Mouse (Mus musculus): ENCODE data around the gene Ralb. TPM values are rescaled to one million over a fixed set of nuclear protein-coding genes. Genes with fewer than 3 reads are reported as not detected.

Ralb gene
- polyA plus RNA-seq, 1 experiment from 2014 or later: 58.8 TPM

GRCm38 (mm10) chr1:119540836-119541557 lies 36.4 kb upstream of the Ralb start:
- peak; percentile 33 for ATAC-seq
- Histone ChIP-seq H3K36me3 (no peaks in the 10 kb centered on the region), H3K4me3 (no peak overlapping the region), H3K4me2 (no peak overlapping the region), H3K9me3 (replicated peaks) (no peaks in the 10 kb centered on the region), H3K4me1 (peaks cover 18% of the 10 kb centered on the region), H3K9ac (no peak overlapping the region), H3K27ac (peak overlapping the region; percentile 62; the same call in 1 of the 2 replicates), H3K27me3 (replicated peaks) (no peaks in the 10 kb centered on the region)
- 77% methylated on average over 9 of the region's 9 CpGs for WGBS (ENCODE audit: insufficient replicate concordance)

DNA sequence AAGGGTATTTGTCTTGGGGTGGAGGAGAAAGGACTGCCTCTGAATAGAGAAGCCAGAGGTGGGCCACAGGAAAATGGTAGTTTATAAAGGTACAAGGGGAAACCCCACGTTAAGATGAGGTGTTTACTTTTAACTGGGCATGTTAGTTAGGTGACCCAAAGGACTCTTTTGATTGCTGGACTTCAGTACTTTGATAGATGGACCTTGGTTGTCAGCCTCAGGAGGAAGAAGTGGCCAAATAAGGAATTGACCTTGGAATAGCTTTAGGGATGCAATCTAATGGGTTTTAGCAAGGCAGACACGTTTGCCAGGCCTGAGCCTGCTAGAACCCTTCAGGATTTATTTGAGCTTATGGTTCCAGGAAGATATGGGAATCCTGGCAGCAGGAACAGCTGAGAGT lies 34.7 kb upstream of the Ralb start:
- Histone ChIP-seq H3K9ac (no peak overlapping the region), H3K4me3 (no peak overlapping the region), H3K27ac (no peak overlapping the region), H3K4me2 (no peak overlapping the region), H3K36me3 (no peaks in the 10 kb centered on the region), H3K27me3 (replicated peaks) (no peaks in the 10 kb centered on the region), H3K9me3 (replicated peaks) (no peaks in the 10 kb centered on the region), H3K4me1 (peaks cover under 1% of the 10 kb centered on the region)
- ATAC-seq: no peak
- 50% methylated on average over 2 of the region's 2 CpGs for WGBS (ENCODE audit: insufficient replicate concordance)

DNA sequence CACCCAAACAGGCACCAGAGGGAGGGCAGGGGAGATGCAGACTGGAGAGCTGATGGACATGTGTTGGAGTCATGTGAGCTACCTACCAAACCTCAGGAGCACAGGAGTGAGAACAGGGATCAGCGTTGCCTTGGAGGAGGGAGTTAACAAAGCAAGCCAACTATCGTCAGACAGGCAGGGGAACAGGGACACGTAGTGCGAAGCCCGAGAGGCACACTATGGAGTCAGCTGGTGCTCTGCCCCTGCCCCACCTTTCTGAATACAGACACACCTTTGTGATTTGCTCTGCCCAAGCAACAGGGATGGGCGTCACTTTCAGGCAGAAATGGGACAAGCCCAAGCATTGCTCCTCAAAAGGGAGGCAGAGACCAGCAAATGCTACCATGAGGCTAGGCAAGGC lies 33.1 kb upstream of the Ralb start:
- Histone ChIP-seq H3K4me2 (no peak overlapping the region), H3K4me1 (no peaks in the 10 kb centered on the region), H3K9ac (no peak overlapping the region), H3K27me3 (replicated peaks) (no peaks in the 10 kb centered on the region), H3K4me3 (no peak overlapping the region), H3K27ac (no peak overlapping the region), H3K36me3 (no peaks in the 10 kb centered on the region), H3K9me3 (replicated peaks) (no peaks in the 10 kb centered on the region)
- ATAC-seq: no peak
- 73% methylated on average over 6 of the region's 6 CpGs for WGBS (ENCODE audit: insufficient replicate concordance)

DNA sequence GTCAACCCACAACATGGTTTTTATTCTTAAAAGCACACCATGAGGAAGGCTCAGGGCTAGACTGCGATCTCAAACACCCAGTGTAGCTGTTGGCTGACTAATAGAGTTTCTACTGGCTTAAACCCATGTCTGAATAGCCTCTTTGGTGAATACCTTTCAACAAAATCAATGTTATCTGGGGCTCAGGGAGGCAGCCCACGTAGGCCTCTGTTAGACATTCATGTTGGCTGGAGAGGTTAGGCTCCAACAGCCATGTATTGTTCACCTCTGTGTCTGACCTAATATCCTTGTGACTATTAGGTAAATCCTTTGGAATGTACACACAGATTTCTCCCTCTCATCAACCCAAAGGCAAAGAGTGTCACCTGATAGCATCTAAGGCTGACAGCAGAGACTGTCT lies 31.5 kb upstream of the Ralb start:
- Histone ChIP-seq H3K36me3 (no peaks in the 10 kb centered on the region), H3K27ac (no peak overlapping the region), H3K9me3 (replicated peaks) (no peaks in the 10 kb centered on the region), H3K4me2 (no peak overlapping the region), H3K4me3 (no peak overlapping the region), H3K4me1 (no peaks in the 10 kb centered on the region), H3K9ac (no peak overlapping the region), H3K27me3 (replicated peaks) (no peaks in the 10 kb centered on the region)
- 67% methylated on average over 2 of the region's 2 CpGs for WGBS (ENCODE audit: insufficient replicate concordance)
- no peak for ATAC-seq

- Histone ChIP-seq H3K27me3 (replicated peaks) (no peaks in the 10 kb centered on the region), H3K27ac (no peak overlapping the region), H3K36me3 (peaks cover 2% of the 10 kb centered on the region), H3K9me3 (replicated peaks) (no peaks in the 10 kb centered on the region), H3K9ac (no peak overlapping the region), H3K4me2 (no peak overlapping the region), H3K4me1 (no peaks in the 10 kb centered on the region), H3K4me3 (no peak overlapping the region)
- 52% methylated on average over 5 of the region's 5 CpGs for WGBS (ENCODE audit: insufficient replicate concordance)
- ATAC-seq: no peak
Measured at GRCm38 (mm10) chr1:119534341-119534740, 29.7 kb upstream of the Ralb start.

DNA sequence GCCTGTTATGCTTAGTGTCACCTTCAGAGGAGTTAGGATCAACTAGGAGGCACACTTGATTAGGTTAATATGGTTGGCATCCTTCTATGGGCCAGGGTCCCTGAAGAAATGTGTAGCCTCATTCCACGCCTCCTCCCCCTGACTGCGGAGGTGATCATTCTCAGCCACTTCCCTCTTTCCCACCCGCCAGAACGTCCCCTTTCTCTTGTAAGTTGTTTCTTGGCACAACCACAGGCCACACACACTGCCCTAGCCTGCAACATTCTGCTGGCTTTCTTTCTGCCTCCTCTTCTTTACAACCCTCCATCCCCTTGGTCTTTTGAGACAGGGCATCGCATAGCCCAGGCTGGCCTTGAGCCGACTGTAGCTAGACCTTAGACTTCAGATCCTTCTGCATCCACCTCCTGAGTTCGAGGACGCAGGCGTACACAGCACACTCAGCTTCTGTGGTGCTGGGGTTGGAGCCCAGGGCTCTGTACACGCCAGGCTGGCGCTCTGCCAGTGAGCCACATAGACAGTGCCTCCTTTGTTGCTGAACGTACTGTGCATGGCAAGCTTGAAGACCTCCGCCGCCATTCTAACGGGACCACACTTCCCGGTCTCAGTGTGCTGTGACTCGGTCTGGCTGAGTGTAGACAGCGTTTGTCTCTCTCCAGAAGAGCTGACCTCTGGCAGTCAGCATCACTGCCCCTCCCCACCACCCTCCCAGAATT lies 28.7 kb upstream of the Ralb start:
- H3K27ac ChIP-seq: no peak overlapping the region
- 0 out of 2 replicates have a peak, but pooled peaks have one; percentile 8 for ATAC-seq
- WGBS (ENCODE audit: insufficient replicate concordance): 72% methylated on average over 18 of the region's 18 CpGs

GRCm38 (mm10) chr1:119532165-119532564 lies 27.6 kb upstream of the Ralb start:
- H3K4me3 ChIP-seq: no peak overlapping the region
- no peak overlapping the region for H3K27ac ChIP-seq
- ATAC-seq: 0 out of 2 replicates have a peak, but pooled peaks have one; percentile 33
- H3K4me2 ChIP-seq: no peak overlapping the region
- H3K36me3 ChIP-seq: peaks cover 24% of the 10 kb centered on the region
- WGBS (ENCODE audit: insufficient replicate concordance): 85% methylated on average over 6 of the region's 6 CpGs
- H3K9ac ChIP-seq: no peak overlapping the region
- H3K27me3 ChIP-seq (replicated peaks): no peaks in the 10 kb centered on the region
- 0 out of 2 replicates have a peak, but pooled peaks cover 5% of the 10 kb centered on the region for H3K9me3 ChIP-seq (replicated peaks)
- H3K4me1 ChIP-seq: peaks cover 5% of the 10 kb centered on the region

More for the DNA sequence above, 28.7 kb upstream of the Ralb start:
- Histone ChIP-seq H3K4me1 (no peaks in the 10 kb centered on the region), H3K9me3 (replicated peaks) (0 out of 2 replicates have a peak, but pooled peaks cover 5% of the 10 kb centered on the region), H3K4me3 (no peak overlapping the region), H3K4me2 (no peak overlapping the region), H3K9ac (no peak overlapping the region), H3K27me3 (replicated peaks) (no peaks in the 10 kb centered on the region), H3K36me3 (peaks cover 13% of the 10 kb centered on the region)

- H3K27me3 ChIP-seq (replicated peaks): no peaks in the 10 kb centered on the region
- no peak for ATAC-seq
- no peak overlapping the region for H3K9ac ChIP-seq
- H3K27ac ChIP-seq: no peak overlapping the region
- H3K4me1 ChIP-seq: peaks cover 18% of the 10 kb centered on the region
- H3K4me2 ChIP-seq: no peak overlapping the region
- H3K36me3 ChIP-seq: peaks cover 30% of the 10 kb centered on the region
- no peak overlapping the region for H3K4me3 ChIP-seq
- WGBS (ENCODE audit: insufficient replicate concordance): 80% methylated on average over 13 of the region's 13 CpGs
- H3K9me3 ChIP-seq (replicated peaks): 0 out of 2 replicates have a peak, but pooled peaks cover 5% of the 10 kb centered on the region
Measured at GRCm38 (mm10) chr1:119530941-119531340, 26.3 kb upstream of the Ralb start.

- Histone ChIP-seq H3K4me1 (peaks cover 42% of the 10 kb centered on the region), H3K4me2 (peak within 1 kb of the TSS; percentile 93), H3K4me3 (peak within 1 kb of the TSS; percentile 70), H3K27me3 (replicated peaks) (no peaks in the 10 kb centered on the region), H3K36me3 (peaks cover 30% of the 10 kb centered on the region), H3K9me3 (replicated peaks) (0 out of 2 replicates have a peak, but pooled peaks cover 5% of the 10 kb centered on the region), H3K27ac (peak within 1 kb of the TSS; percentile 66), H3K9ac (peak within 1 kb of the TSS; percentile 70)
- ATAC-seq: peak; percentile 93
- 1% methylated on average over 79 of the region's 82 CpGs for WGBS (ENCODE audit: insufficient replicate concordance)
Measured at GRCm38 (mm10) chr1:119525689-119526591, 21.3 kb upstream of the Ralb start, which contains the start of gene Tmem185b. TSS of gene Tmem185b (plus strand) at chr1:119526160.

DNA sequence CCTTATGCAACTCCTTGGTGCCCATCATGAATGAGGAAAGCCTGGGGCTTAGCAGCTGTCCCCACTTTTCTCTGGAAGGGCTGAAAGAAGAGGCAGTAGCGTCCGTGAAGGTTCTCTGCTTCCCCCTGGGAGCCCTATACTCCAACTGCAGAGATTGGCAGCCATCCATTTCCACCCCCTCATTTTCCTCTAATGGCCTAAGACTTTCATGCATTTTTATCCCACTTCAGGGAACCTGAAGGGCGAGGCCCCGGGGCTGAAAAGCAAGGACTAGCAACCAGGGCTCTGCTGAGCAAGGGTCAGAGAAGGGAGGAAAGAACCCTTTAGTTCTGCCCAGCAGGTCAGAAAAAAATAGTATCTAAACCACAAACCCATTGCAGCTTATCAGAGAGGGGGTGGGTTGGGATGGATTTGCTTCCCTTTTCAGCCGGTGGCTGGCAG lies 20.4 kb upstream of the Ralb start:
- Histone ChIP-seq H3K4me2 (peak overlapping the region; percentile 93), H3K4me1 (peaks cover 42% of the 10 kb centered on the region), H3K27ac (no peak overlapping the region), H3K27me3 (replicated peaks) (no peaks in the 10 kb centered on the region), H3K9ac (peak overlapping the region; percentile 70; the same call in 1 of the 2 replicates), H3K36me3 (peaks cover 30% of the 10 kb centered on the region), H3K4me3 (peak overlapping the region; percentile 70), H3K9me3 (replicated peaks) (0 out of 2 replicates have a peak, but pooled peaks cover 5% of the 10 kb centered on the region)
- WGBS (ENCODE audit: insufficient replicate concordance): 21% methylated on average over 5 of the region's 5 CpGs
- ATAC-seq: no peak

DNA sequence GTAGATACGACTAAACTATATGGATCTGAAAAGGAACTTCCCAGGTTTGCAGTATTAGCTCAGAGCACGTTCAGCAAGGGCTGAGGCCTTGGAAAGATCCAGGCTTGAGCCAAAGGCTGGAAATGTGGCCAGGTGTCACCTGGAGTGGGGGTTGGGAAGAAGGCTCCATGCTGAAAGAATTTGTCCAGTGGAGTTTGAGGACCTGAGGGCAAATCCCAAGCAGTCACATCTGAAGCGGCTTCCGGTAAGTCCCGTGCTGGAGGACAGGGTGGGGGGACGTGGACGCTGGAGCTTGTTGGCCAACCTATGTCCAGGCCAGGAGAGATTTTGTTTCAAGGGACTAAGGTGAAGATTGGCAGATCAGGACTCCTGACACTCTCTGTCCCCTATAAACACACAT lies 19.2 kb upstream of the Ralb start:
- H3K4me1 ChIP-seq: peaks cover 42% of the 10 kb centered on the region
- no peak overlapping the region for H3K9ac ChIP-seq
- no peak overlapping the region for H3K4me3 ChIP-seq
- 0 out of 2 replicates have a peak, but pooled peaks cover 1% of the 10 kb centered on the region for H3K9me3 ChIP-seq (replicated peaks)
- no peak overlapping the region for H3K4me2 ChIP-seq
- no peaks in the 10 kb centered on the region for H3K27me3 ChIP-seq (replicated peaks)
- no peak for ATAC-seq
- 91% methylated on average over 7 of the region's 7 CpGs for WGBS (ENCODE audit: insufficient replicate concordance)
- no peak overlapping the region for H3K27ac ChIP-seq
- H3K36me3 ChIP-seq: peaks cover 22% of the 10 kb centered on the region
